Mouse (Mus musculus) forebrain, embryonic 13.5 days (tissue): ENCODE results near the gene Galntl6. TPM values are rescaled to one million over a fixed set of nuclear protein-coding genes. Genes with fewer than 3 reads are reported as not detected.

ENCODE experiments used
- ATAC-seq: fragments of 200-750 bp; cut with Nextera tagmentation; 2 replicates; pipeline ENCODE4 v1.8.0; 2017
- H3K27ac ChIP-seq: fragments of 300-500 bp; sonication (generic); 2 replicates; pipeline ENCODE4 v1.5.1; 2015; ENCODE audit warnings: inconsistent platforms, mild to moderate bottlenecking, moderate library complexity
- H3K27me3 ChIP-seq: fragments of 300-500 bp; sonication (generic); 2 replicates; pipeline ENCODE4 v1.6.1; 2015; ENCODE audit warnings: mild to moderate bottlenecking, inconsistent platforms
- H3K36me3 ChIP-seq: fragments of 300-500 bp; sonication (generic); 2 replicates; pipeline ENCODE4 v1.6.1; 2015; ENCODE audit warnings: mild to moderate bottlenecking, inconsistent platforms; ENCODE audit not compliant: poor library complexity, severe bottlenecking
- H3K4me1 ChIP-seq: fragments of 300-500 bp; sonication (generic); 2 replicates; pipeline ENCODE4 v1.6.1; 2015; ENCODE audit warnings: inconsistent platforms
- H3K4me2 ChIP-seq: fragments of 300-500 bp; sonication (generic); 2 replicates; pipeline ENCODE4 v1.6.1; 2015; ENCODE audit warnings: inconsistent platforms, mild to moderate bottlenecking, moderate library complexity
- H3K4me3 ChIP-seq: fragments of 300-500 bp; sonication (generic); 2 replicates; pipeline ENCODE4 v1.5.1; 2015; ENCODE audit warnings: mild to moderate bottlenecking, inconsistent platforms
- H3K9ac ChIP-seq: fragments of 300-500 bp; sonication (generic); 2 replicates; pipeline ENCODE4 v1.6.1; 2015; ENCODE audit warnings: mild to moderate bottlenecking, inconsistent platforms
- H3K9me3 ChIP-seq: fragments of 300-500 bp; sonication (generic); replicated peaks from 2 replicates; pipeline ENCODE4 v1.6.1; 2016; ENCODE audit warnings: inconsistent platforms
- WGBS: fragments of 180-500 bp; shearing (Covaris S2); methylation state at CpG from one replicate; pipeline ENCODE4 v1.1.7; 2015; 5-methylcytosine and 5-hydroxymethylcytosine counted together
- polyA plus RNA-seq: library from polyadenylated mRNA; unstranded; fragments of >200 nt; fragmentation: Nextera tagmentation; extraction: Ambion mirVana; gene quantifications from 2 replicates; pipeline ENCODE4 v1.2.1, GENCODE M21; 2015

The Galntl6 gene
- polyA plus RNA-seq, 1 experiment from 2014 or later: 2.5 TPM

GRCm38 (mm10) chr8:58824347-58824746, 88.1 kb downstream of the Galntl6 start:
- peak; percentile 55; the same call in 1 of the 2 replicates for ATAC-seq
- Histone ChIP-seq H3K27ac (no peak overlapping the region), H3K9ac (no peak overlapping the region), H3K4me3 (no peak overlapping the region), H3K36me3 (no peaks in the 10 kb centered on the region), H3K9me3 (no peaks in the 10 kb centered on the region), H3K4me2 (no peak overlapping the region), H3K4me1 (no peaks in the 10 kb centered on the region), H3K27me3 (no peaks in the 10 kb centered on the region)

- no peak for ATAC-seq
- H3K4me2 ChIP-seq: no peak overlapping the region
- no peaks in the 10 kb centered on the region for H3K4me1 ChIP-seq
- H3K4me3 ChIP-seq: no peak overlapping the region
- H3K9me3 ChIP-seq: no peaks in the 10 kb centered on the region
- H3K27ac ChIP-seq: no peak overlapping the region
- H3K27me3 ChIP-seq: no peaks in the 10 kb centered on the region
- H3K36me3 ChIP-seq: no peaks in the 10 kb centered on the region
- no peak overlapping the region for H3K9ac ChIP-seq
Measured at GRCm38 (mm10) chr8:58805190-58805589, 107.2 kb downstream of the Galntl6 start.

- WGBS: 87% methylated on average over 1 of the region's 1 CpGs
- no peaks in the 10 kb centered on the region for H3K36me3 ChIP-seq
- H3K4me3 ChIP-seq: no peak overlapping the region
- H3K27ac ChIP-seq: no peak overlapping the region
- H3K27me3 ChIP-seq: no peaks in the 10 kb centered on the region
- H3K4me2 ChIP-seq: no peak overlapping the region
- H3K9ac ChIP-seq: no peak overlapping the region
- no peaks in the 10 kb centered on the region for H3K4me1 ChIP-seq
- ATAC-seq: no peak
- H3K9me3 ChIP-seq: no peaks in the 10 kb centered on the region
Measured at GRCm38 (mm10) chr8:58801847-58802246, 110.6 kb downstream of the Galntl6 start.

- H3K4me2 ChIP-seq: no peak overlapping the region
- H3K4me3 ChIP-seq: no peak overlapping the region
- H3K4me1 ChIP-seq: no peaks in the 10 kb centered on the region
- no peak overlapping the region for H3K27ac ChIP-seq
- WGBS: 39% methylated on average over 2 of the region's 2 CpGs
- H3K9me3 ChIP-seq: peaks cover 9% of the 10 kb centered on the region; the same call in 1 of the 2 replicates
- ATAC-seq: peak; percentile 61; the same call in 1 of the 2 replicates
- H3K36me3 ChIP-seq: no peaks in the 10 kb centered on the region
- H3K9ac ChIP-seq: no peak overlapping the region
- H3K27me3 ChIP-seq: no peaks in the 10 kb centered on the region
Measured at GRCm38 (mm10) chr8:58753769-58754168, 158.7 kb downstream of the Galntl6 start.

GRCm38 (mm10) chr8:58737963-58738362, 174.5 kb downstream of the Galntl6 start:
- no peak for ATAC-seq
- H3K4me2 ChIP-seq: no peak overlapping the region
- no peak overlapping the region for H3K4me3 ChIP-seq
- H3K4me1 ChIP-seq: no peaks in the 10 kb centered on the region
- H3K27ac ChIP-seq: no peak overlapping the region
- no peaks in the 10 kb centered on the region for H3K27me3 ChIP-seq
- no peaks in the 10 kb centered on the region for H3K9me3 ChIP-seq
- WGBS: 96% methylated on average over 3 of the region's 3 CpGs
- H3K36me3 ChIP-seq: no peaks in the 10 kb centered on the region
- no peak overlapping the region for H3K9ac ChIP-seq

- H3K4me1 ChIP-seq: no peaks in the 10 kb centered on the region
- H3K9ac ChIP-seq: no peak overlapping the region
- H3K4me2 ChIP-seq: no peak overlapping the region
- H3K27me3 ChIP-seq: no peaks in the 10 kb centered on the region
- no peaks in the 10 kb centered on the region for H3K36me3 ChIP-seq
- no peak overlapping the region for H3K27ac ChIP-seq
- no peak overlapping the region for H3K4me3 ChIP-seq
- H3K9me3 ChIP-seq: no peaks in the 10 kb centered on the region
- 89% methylated on average over 3 of the region's 3 CpGs for whole genome bisulfite sequencing
- peak; percentile 8; the same call in 1 of the 2 replicates for ATAC-seq
Measured at GRCm38 (mm10) chr8:58691761-58692160, 220.7 kb downstream of the Galntl6 start.

GRCm38 (mm10) chr8:58677847-58678450, 234.5 kb downstream of the Galntl6 start:
- peak; percentile 77; the same call in 1 of the 2 replicates for ATAC-seq
- Histone ChIP-seq H3K9ac (no peak overlapping the region), H3K9me3 (no peaks in the 10 kb centered on the region), H3K4me1 (0 out of 2 replicates have a peak, but pooled peaks cover 6% of the 10 kb centered on the region), H3K27me3 (no peaks in the 10 kb centered on the region), H3K27ac (no peak overlapping the region), H3K4me3 (no peak overlapping the region), H3K36me3 (no peaks in the 10 kb centered on the region), H3K4me2 (no peak overlapping the region)
- WGBS: 8% methylated on average over 6 of the region's 6 CpGs

GRCm38 (mm10) chr8:58669075-58669474, 243.4 kb downstream of the Galntl6 start:
- H3K9ac ChIP-seq: no peak overlapping the region
- 62% methylated on average over 2 of the region's 2 CpGs for WGBS
- H3K9me3 ChIP-seq: no peaks in the 10 kb centered on the region
- H3K27me3 ChIP-seq: no peaks in the 10 kb centered on the region
- H3K27ac ChIP-seq: no peak overlapping the region
- ATAC-seq: no peak
- H3K4me2 ChIP-seq: no peak overlapping the region
- H3K36me3 ChIP-seq: no peaks in the 10 kb centered on the region
- H3K4me1 ChIP-seq: no peaks in the 10 kb centered on the region
- H3K4me3 ChIP-seq: no peak overlapping the region

GRCm38 (mm10) chr8:58660019-58660418, 252.4 kb downstream of the Galntl6 start:
- no peak overlapping the region for H3K9ac ChIP-seq

GRCm38 (mm10) chr8:58655631-58656030, 256.8 kb downstream of the Galntl6 start:
- Histone ChIP-seq H3K4me2 (no peak overlapping the region), H3K27me3 (no peaks in the 10 kb centered on the region), H3K9ac (no peak overlapping the region), H3K27ac (no peak overlapping the region), H3K9me3 (no peaks in the 10 kb centered on the region), H3K36me3 (no peaks in the 10 kb centered on the region), H3K4me3 (no peak overlapping the region), H3K4me1 (no peaks in the 10 kb centered on the region)
- 86% methylated on average over 4 of the region's 4 CpGs for WGBS
- no peak for ATAC-seq

More at GRCm38 (mm10) chr8:58660019-58660418, 252.4 kb downstream of the Galntl6 start:
- no peak for ATAC-seq
- H3K27me3 ChIP-seq: no peaks in the 10 kb centered on the region
- H3K4me1 ChIP-seq: no peaks in the 10 kb centered on the region
- no peaks in the 10 kb centered on the region for H3K36me3 ChIP-seq
- no peaks in the 10 kb centered on the region for H3K9me3 ChIP-seq
- H3K4me2 ChIP-seq: no peak overlapping the region
- no peak overlapping the region for H3K27ac ChIP-seq
- no peak overlapping the region for H3K4me3 ChIP-seq

GRCm38 (mm10) chr8:58606451-58606850, 306.0 kb downstream of the Galntl6 start:
- H3K9ac ChIP-seq: no peak overlapping the region
- no peaks in the 10 kb centered on the region for H3K4me1 ChIP-seq
- H3K4me2 ChIP-seq: no peak overlapping the region
- no peaks in the 10 kb centered on the region for H3K36me3 ChIP-seq
- no peak overlapping the region for H3K27ac ChIP-seq
- H3K27me3 ChIP-seq: no peaks in the 10 kb centered on the region
- no peak overlapping the region for H3K4me3 ChIP-seq
- no peaks in the 10 kb centered on the region for H3K9me3 ChIP-seq
- 71% methylated on average over 4 of the region's 4 CpGs for WGBS
- no peak for ATAC-seq

GRCm38 (mm10) chr8:58604751-58605150, 307.7 kb downstream of the Galntl6 start:
- H3K36me3 ChIP-seq: no peaks in the 10 kb centered on the region
- no peak for ATAC-seq
- 78% methylated on average over 4 of the region's 4 CpGs for WGBS
- H3K4me2 ChIP-seq: no peak overlapping the region
- no peak overlapping the region for H3K9ac ChIP-seq
- no peaks in the 10 kb centered on the region for H3K9me3 ChIP-seq
- no peak overlapping the region for H3K4me3 ChIP-seq
- H3K27me3 ChIP-seq: no peaks in the 10 kb centered on the region
- no peaks in the 10 kb centered on the region for H3K4me1 ChIP-seq
- no peak overlapping the region for H3K27ac ChIP-seq

GRCm38 (mm10) chr8:58597834-58598233, 314.6 kb downstream of the Galntl6 start:
- 73% methylated on average over 6 of the region's 6 CpGs for WGBS
- peak; percentile 13; the same call in 1 of the 2 replicates for ATAC-seq

More at GRCm38 (mm10) chr8:58597834-58598233, 314.6 kb downstream of the Galntl6 start:
- Histone ChIP-seq H3K4me1 (no peaks in the 10 kb centered on the region), H3K27me3 (no peaks in the 10 kb centered on the region), H3K27ac (no peak overlapping the region), H3K36me3 (no peaks in the 10 kb centered on the region), H3K4me3 (no peak overlapping the region), H3K9ac (no peak overlapping the region), H3K4me2 (no peak overlapping the region), H3K9me3 (no peaks in the 10 kb centered on the region)
